ENCODE assay signal across 14 mouse cellular contexts in genomic region chrX:137424259-137424658, GRCm38 (mm10).
DNase-seq lines count a peak whose midpoint lies in the region; ATAC-seq and TF ChIP-seq lines count a peak whose summit lies in the region.
"Had no signal": no experiment of that assay in that cellular context is flagged by ENCODE, and none has a peak within 500 bp of the region (broad histone marks: within the 10 kb centered on the region; RNA-seq: fewer than 3 reads in every experiment).

No protein-coding gene starts in this region.

- TF ChIP-seq EP300 in heart, adult 2 months (IDR thresholded peaks at IDR 0.05; ENCODE audit: insufficient read depth, low read depth, low read length), result no peak

- intact Hi-C loops in heart, adult 2 months (cut with DNase I), result no loop called here
- intact Hi-C loops in heart, postnatal 25 days (cut with DNase I), result no loop called here

- no peak overlapping the region for H3K4me3 ChIP-seq in heart, adult 2 months
- H3K4me3 ChIP-seq in midbrain, postnatal 0 days (ENCODE audit: low read depth, low read length), result no peak overlapping the region
- H3K4me3 ChIP-seq in midbrain, embryonic 11.5 days (ENCODE audit: low read depth, low read length), result no peak overlapping the region
- no peak overlapping the region for H3K4me3 ChIP-seq in kidney, embryonic 16.5 days (ENCODE audit: low read length)
- H3K4me3 ChIP-seq: lung, embryonic 15.5 days; stomach, embryonic 15.5 days had no signal

- no peak overlapping the region for H3K27ac ChIP-seq in heart, adult 2 months
- H3K27ac ChIP-seq in midbrain, postnatal 0 days (ENCODE audit: low read depth, low read length), result no peak overlapping the region
- no peak overlapping the region for H3K27ac ChIP-seq in midbrain, embryonic 11.5 days (ENCODE audit: low read depth, low read length)
- no peak overlapping the region for H3K27ac ChIP-seq in kidney, embryonic 16.5 days (ENCODE audit: low read length)
- H3K27ac ChIP-seq: hindbrain, embryonic 14.5 days; lung, embryonic 15.5 days; stomach, embryonic 15.5 days had no signal

- no peak for ATAC-seq in midbrain, postnatal 0 days (ENCODE audit: low FRiP score)
- ATAC-seq in midbrain, embryonic 11.5 days (ENCODE audit: low FRiP score), result no peak
- no peak for ATAC-seq in kidney, embryonic 16.5 days (ENCODE audit: low FRiP score, low TSS enrichment)

- no peak for TF ChIP-seq POLR2A in heart, adult 2 months (IDR thresholded peaks at IDR 0.05; ENCODE audit: insufficient read depth, low read depth, low read length)

- DNase-seq in heart, adult 2 months, result no peak
- no peak for DNase-seq in heart, postnatal 25 days (ENCODE audit: low spot score)
- no peak for DNase-seq in midbrain, postnatal 0 days (ENCODE audit: low spot score)
- no peak for DNase-seq in midbrain, embryonic 11.5 days (ENCODE audit: low spot score, missing footprints)
- peak; percentile 9 for DNase-seq in embryo, embryonic 10.5 days (ENCODE audit: low spot score)
- no peak for DNase-seq in testis, postnatal 10 days (ENCODE audit: low spot score)
- no peak for DNase-seq in spleen, postnatal 36 days (ENCODE audit: low spot score in 2 of 2)
- DNase-seq: adrenal gland, postnatal 10 days; cerebellum, postnatal 25 days; gastrocnemius, postnatal 25 days had no signal

- H3K9me3 ChIP-seq in midbrain, postnatal 0 days (ENCODE audit: low read length), result no peaks in the 10 kb centered on the region
- no peaks in the 10 kb centered on the region for H3K9me3 ChIP-seq in midbrain, embryonic 11.5 days (ENCODE audit: control insufficient read depth, low read length)
- no peaks in the 10 kb centered on the region for H3K9me3 ChIP-seq in kidney, embryonic 16.5 days (ENCODE audit: low read length)
- H3K9me3 ChIP-seq: lung, embryonic 15.5 days; stomach, embryonic 15.5 days had no signal

- TF ChIP-seq CTCF in heart, adult 2 months (IDR thresholded peaks at IDR 0.05), result peak; percentile 41
- TF ChIP-seq CTCF in midbrain, postnatal 0 days (IDR thresholded peaks at IDR 0.05), result peak; percentile 38

- no peak overlapping the region for H3K9ac ChIP-seq in heart, adult 2 months (ENCODE audit: low read depth, low read length)
- no peak overlapping the region for H3K9ac ChIP-seq in midbrain, postnatal 0 days (replicated peaks; ENCODE audit: low read length, poor library complexity, severe bottlenecking)
- no peak overlapping the region for H3K9ac ChIP-seq in midbrain, embryonic 11.5 days (ENCODE audit: low read length)
- no peak overlapping the region for H3K9ac ChIP-seq in kidney, embryonic 16.5 days (replicated peaks; ENCODE audit: low read length)
- H3K9ac ChIP-seq: hindbrain, embryonic 14.5 days; lung, embryonic 15.5 days; stomach, embryonic 15.5 days had no signal

- H3K36me3 ChIP-seq in heart, adult 2 months (ENCODE audit: control insufficient read depth, insufficient read depth, low read length), result no peaks in the 10 kb centered on the region
- H3K36me3 ChIP-seq in midbrain, postnatal 0 days (ENCODE audit: insufficient read depth, low read length), result no peaks in the 10 kb centered on the region
- H3K36me3 ChIP-seq in midbrain, embryonic 11.5 days (ENCODE audit: control insufficient read depth, insufficient read depth, low read length), result no peaks in the 10 kb centered on the region
- no peaks in the 10 kb centered on the region for H3K36me3 ChIP-seq in kidney, embryonic 16.5 days (ENCODE audit: insufficient read depth, low read length)
- H3K36me3 ChIP-seq: lung, embryonic 15.5 days; stomach, embryonic 15.5 days had no signal

- WGBS in heart, adult 2 months, result 62% methylated on average over 7 of the region's 7 CpGs
- WGBS in midbrain, postnatal 0 days, result 61% methylated on average over 7 of the region's 7 CpGs
- whole genome bisulfite sequencing in midbrain, embryonic 11.5 days, result 55% methylated on average over 7 of the region's 7 CpGs
- WGBS in kidney, embryonic 16.5 days, result 58% methylated on average over 7 of the region's 7 CpGs

- no peaks in the 10 kb centered on the region for H3K4me1 ChIP-seq in heart, adult 2 months (ENCODE audit: control insufficient read depth, insufficient read depth, low read length)
- no peaks in the 10 kb centered on the region for H3K4me1 ChIP-seq in midbrain, postnatal 0 days (ENCODE audit: insufficient read depth, low read length)
- no peaks in the 10 kb centered on the region for H3K4me1 ChIP-seq in midbrain, embryonic 11.5 days (ENCODE audit: control insufficient read depth, insufficient read depth, low read length)
- no peaks in the 10 kb centered on the region for H3K4me1 ChIP-seq in kidney, embryonic 16.5 days (ENCODE audit: insufficient read depth, low read length)
- H3K4me1 ChIP-seq: lung, embryonic 15.5 days; stomach, embryonic 15.5 days had no signal

- no peaks in the 10 kb centered on the region for H3K79me2 ChIP-seq in heart, adult 2 months (replicated peaks; ENCODE audit: control insufficient read depth, insufficient read depth, low read length)

- H3K27me3 ChIP-seq in heart, adult 2 months (ENCODE audit: control insufficient read depth, insufficient read depth, low read length), result no peaks in the 10 kb centered on the region
- no peaks in the 10 kb centered on the region for H3K27me3 ChIP-seq in midbrain, postnatal 0 days (ENCODE audit: insufficient read depth, low read length)
- no peaks in the 10 kb centered on the region for H3K27me3 ChIP-seq in midbrain, embryonic 11.5 days (ENCODE audit: control insufficient read depth, insufficient read depth, low read length)
- H3K27me3 ChIP-seq in kidney, embryonic 16.5 days (ENCODE audit: insufficient read depth, low read length), result no peaks in the 10 kb centered on the region
- H3K27me3 ChIP-seq: lung, embryonic 15.5 days; stomach, embryonic 15.5 days had no signal

- no peak overlapping the region for H3K4me2 ChIP-seq in midbrain, postnatal 0 days (ENCODE audit: low read depth, low read length, poor library complexity, severe bottlenecking)
- no peak overlapping the region for H3K4me2 ChIP-seq in midbrain, embryonic 11.5 days
- no peak overlapping the region for H3K4me2 ChIP-seq in kidney, embryonic 16.5 days (replicated peaks; ENCODE audit: low read depth, low read length)
- H3K4me2 ChIP-seq: hindbrain, embryonic 14.5 days; lung, embryonic 15.5 days; stomach, embryonic 15.5 days had no signal
